Mouse (Mus musculus) kidney, adult 2 months (tissue): ENCODE data around the gene Zfp93. TPM values are rescaled to one million over a fixed set of nuclear protein-coding genes. Genes with fewer than 3 reads are reported as not detected.
A peak's percentile ranks its signal among the peaks of the same experiment; 100 is the strongest.
"Not testable (repeated sequence)": the region's sequence is repeated elsewhere in the genome, so short reads cannot be mapped to it uniquely, and the experiment has no call there.

Experiments
- DNase-seq: peaks from one replicate; pipeline ENCODE4 v3.0.0; 2021
- H3K27ac ChIP-seq: fragments of 200-500 bp; 2 replicates; pipeline ENCODE4 v1.5.1; 2012; ENCODE audit warnings: low read depth, low read length, control low read depth, inconsistent platforms; ENCODE audit not compliant: insufficient read depth
- H3K27me3 ChIP-seq: fragments of 200-500 bp; replicated peaks from 2 replicates; pipeline ENCODE4 v1.6.1; 2012; ENCODE audit warnings: mild to moderate bottlenecking, moderate library complexity, low read length, inconsistent platforms; ENCODE audit not compliant: control insufficient read depth, insufficient read depth
- H3K36me3 ChIP-seq: fragments of 200-500 bp; 2 replicates; pipeline ENCODE4 v1.6.1; 2012; ENCODE audit warnings: mild to moderate bottlenecking, moderate library complexity, low read length, inconsistent platforms; ENCODE audit not compliant: control insufficient read depth, insufficient read depth
- H3K4me1 ChIP-seq: fragments of 200-500 bp; 2 replicates; pipeline ENCODE4 v1.6.1; 2011; ENCODE audit warnings: low read length; ENCODE audit not compliant: control insufficient read depth, insufficient read depth
- H3K4me3 ChIP-seq: fragments of 200-500 bp; 2 replicates; pipeline ENCODE4 v1.5.1; 2011; ENCODE audit warnings: mild to moderate bottlenecking, low read depth, low read length, control low read depth; ENCODE audit not compliant: insufficient read depth
- CTCF ChIP-seq: fragments of 200-500 bp; conservative IDR thresholded peaks from 2 replicates; pipeline ENCODE4 v1.5.1; 2011; ENCODE audit warnings: low read depth, mild to moderate bottlenecking, control low read depth, low read length, moderate library complexity, mixed read lengths; ENCODE audit not compliant: insufficient read depth, insufficient read length
- POLR2A ChIP-seq: fragments of 200-500 bp; IDR thresholded peaks from one replicate; pipeline ENCODE4 v1.6.1; 2011; ENCODE audit warnings: low read depth, low read length, control low read depth
- WGBS: fragments of 180-500 bp; shearing (Covaris S2); methylation state at CpG from one replicate; pipeline ENCODE4 v1.1.7; 2018; 5-methylcytosine and 5-hydroxymethylcytosine counted together
- polyA plus RNA-seq: library from polyadenylated mRNA; depleted of rRNA; stranded (reverse); fragments of >200 nt; gene quantifications from 2 replicates; pipeline ENCODE4 v1.2.3, GENCODE M21; 2012

Gene Zfp93
- polyA plus RNA-seq, 1 experiment: 3.1 TPM

- DNase-seq: no peak
- no peaks in the 10 kb centered on the region for H3K36me3 ChIP-seq
- no peak for TF ChIP-seq CTCF
- H3K27ac ChIP-seq: no peak overlapping the region
- no peak overlapping the region for H3K4me3 ChIP-seq
- H3K27me3 ChIP-seq: no peaks in the 10 kb centered on the region
- H3K4me1 ChIP-seq: peaks cover 3% of the 10 kb centered on the region; the same call in 1 of the 2 replicates
- 77% methylated on average over 24 of the region's 24 CpGs for WGBS
Observed at GRCm38 (mm10) chr7:24268176-24269155, 1.8 kb upstream of the Zfp93 start.

GRCm38 (mm10) chr7:24269256-24269655, 964 bp upstream of the Zfp93 start:
- WGBS: 76% methylated on average over 3 of the region's 3 CpGs
- Histone ChIP-seq H3K36me3 (no peaks in the 10 kb centered on the region), H3K27ac (no peak overlapping the region), H3K4me3 (no peak overlapping the region), H3K4me1 (peaks cover 3% of the 10 kb centered on the region; the same call in 1 of the 2 replicates), H3K27me3 (no peaks in the 10 kb centered on the region)
- TF ChIP-seq CTCF (no peak), POLR2A (no peak)
- DNase-seq: no peak

GRCm38 (mm10) chr7:24269667-24270287, 443 bp upstream of the Zfp93 start:
- Histone ChIP-seq H3K27me3 (no peaks in the 10 kb centered on the region), H3K36me3 (peaks cover 2% of the 10 kb centered on the region), H3K27ac (no peak overlapping the region), H3K4me1 (peaks cover 3% of the 10 kb centered on the region; the same call in 1 of the 2 replicates), H3K4me3 (peak overlapping the region; percentile 86)
- TF ChIP-seq CTCF (no peak), POLR2A (no peak)
- DNase-seq: no peak
- 33% methylated on average over 7 of the region's 7 CpGs for WGBS

GRCm38 (mm10) chr7:24271191-24271590, 971 bp downstream of the Zfp93 start:
- H3K36me3 ChIP-seq: peaks cover 5% of the 10 kb centered on the region
- H3K27me3 ChIP-seq: no peaks in the 10 kb centered on the region
- DNase-seq: no peak
- no peak overlapping the region for H3K4me3 ChIP-seq
- TF ChIP-seq CTCF: no peak
- no peak for TF ChIP-seq POLR2A
- WGBS: 96% methylated on average over 6 of the region's 6 CpGs
- peaks cover 3% of the 10 kb centered on the region; the same call in 1 of the 2 replicates for H3K4me1 ChIP-seq
- no peak overlapping the region for H3K27ac ChIP-seq

- no peak overlapping the region for H3K27ac ChIP-seq
- TF ChIP-seq CTCF (no peak), POLR2A (no peak)
- H3K36me3 ChIP-seq: peaks cover 7% of the 10 kb centered on the region
- WGBS: 80% methylated on average over 4 of the region's 4 CpGs
- peaks cover 3% of the 10 kb centered on the region; the same call in 1 of the 2 replicates for H3K4me1 ChIP-seq
- H3K4me3 ChIP-seq: no peak overlapping the region
- no peaks in the 10 kb centered on the region for H3K27me3 ChIP-seq
- DNase-seq: peak; percentile 63
Observed at GRCm38 (mm10) chr7:24274456-24274855, 4.2 kb downstream of the Zfp93 start.

- H3K27ac ChIP-seq, H3K27me3 ChIP-seq, H3K36me3 ChIP-seq, DNase-seq, H3K4me1 ChIP-seq, H3K4me3 ChIP-seq: not testable (repeated sequence)
- WGBS: 83% methylated on average over 3 of the region's 3 CpGs
Observed at GRCm38 (mm10) chr7:24278771-24279170, 8.6 kb downstream of the Zfp93 start.
